Mouse (Mus musculus) megakaryocyte-erythroid progenitor cell, adult 5-6 weeks (primary cell): ENCODE data around the gene Tet1. TPM values are rescaled to one million over a fixed set of nuclear protein-coding genes. Genes with fewer than 3 reads are reported as not detected.
"Not testable (repeated sequence)": the region's sequence is repeated elsewhere in the genome, so short reads cannot be mapped to it uniquely, and the experiment has no call there.

Source experiments
- ATAC-seq: replicated peaks from 2 replicates; pipeline ENCODE4 v1.8.0; 2016; ENCODE audit warnings: mild to moderate bottlenecking, inconsistent platforms; ENCODE audit not compliant: severe bottlenecking, poor library complexity, low FRiP score, low TSS enrichment
- total RNA-seq, 2 experiments: library from RNA; stranded (forward) in 1 of 2; stranded (reverse) in 1 of 2; fragments of 200-1000, 215-1000 nt in 1 of 2; fragments of >200 nt in 1 of 2; fragmentation: Nextera tagmentation in 1 of 2; gene quantifications; 2 replicates each; pipeline ENCODE4 v1.2.3; 2014 to 2017

The Tet1 gene
- total RNA-seq, 2 experiments from 2014 or later = 5.0 to 15.2 TPM

- ATAC-seq = peak; percentile 99
Measured at GRCm38 (mm10) chr10:62792177-62793090, 116.4 kb downstream of the Tet1 start, which contains the start of gene Ccar1. Gene Ccar1, minus strand, starts transcription at chr10:62792286.

DNA sequence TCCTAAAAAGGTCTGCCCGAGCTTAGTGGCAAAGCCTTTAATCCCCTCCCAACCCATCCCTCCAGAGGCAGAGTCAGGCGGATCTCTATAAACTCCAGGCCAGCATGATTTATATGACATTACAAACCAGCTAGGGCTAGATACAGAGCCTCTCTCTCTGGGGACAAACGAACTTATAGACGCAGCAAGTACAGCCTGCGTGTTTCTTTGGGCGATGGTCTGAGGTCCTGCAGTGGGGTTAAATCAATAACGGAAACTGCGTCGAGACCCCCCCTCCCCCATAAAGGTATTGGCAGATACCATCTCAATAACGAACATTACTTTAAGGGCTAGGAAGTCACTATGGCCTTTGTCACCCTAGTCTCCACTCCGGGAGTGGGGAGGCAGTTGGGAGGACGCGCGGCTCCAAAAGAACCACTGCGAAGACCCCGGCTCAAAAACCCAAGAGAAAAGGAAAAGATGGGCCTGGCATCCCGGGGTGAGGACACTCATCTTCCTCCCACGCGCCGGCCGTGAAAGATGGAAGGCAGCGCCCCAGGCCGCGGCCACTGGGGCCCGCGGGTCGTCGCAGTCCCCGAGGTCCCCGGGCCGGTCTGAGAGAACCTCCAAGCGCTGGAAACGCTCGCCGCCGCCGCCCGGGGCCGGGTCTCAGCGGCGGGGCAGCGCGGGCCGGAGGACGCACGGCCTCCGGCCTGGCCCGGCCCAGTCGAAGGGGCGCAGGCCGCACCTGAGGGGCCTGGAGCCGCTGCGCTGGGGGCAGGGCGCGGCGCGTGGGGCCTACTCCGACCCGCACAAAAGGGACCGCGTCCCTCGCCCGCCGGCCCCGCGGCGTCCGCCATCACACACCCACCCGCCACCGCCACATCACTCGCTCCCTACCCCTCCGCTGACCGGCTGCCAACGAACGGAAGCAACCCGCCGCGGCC, 117.3 kb downstream of the Tet1 start:
- no peak for ATAC-seq

DNA sequence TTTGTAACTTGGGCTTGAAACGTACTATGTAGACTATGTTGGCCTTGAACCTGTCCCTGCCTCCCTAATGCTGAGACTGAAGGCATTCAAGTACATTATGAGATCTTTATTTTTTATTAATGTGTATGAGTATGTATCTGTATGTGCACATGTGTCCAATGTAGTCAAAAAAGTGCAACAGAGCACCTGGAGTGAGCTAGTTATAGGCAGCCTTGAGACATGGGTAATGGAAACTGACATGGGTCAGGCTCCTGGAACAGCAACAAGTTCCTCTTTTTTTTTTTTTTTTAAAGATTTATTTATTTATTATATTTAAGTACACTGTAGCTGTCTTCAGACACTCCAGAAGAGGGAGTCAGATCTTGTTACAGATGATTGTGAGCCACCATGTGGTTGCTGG, 127.0 kb downstream of the Tet1 start:
- not testable (repeated sequence) for ATAC-seq

Other genes starting within 250 kb of the Tet1 start
- not detected in 2 replicates for gene Stox1, start 182.9 kb downstream of the Tet1 start, total RNA-seq (2014; fragmentation: Nextera tagmentation)
- not detected in 2 replicates for gene Stox1, start 182.9 kb downstream of the Tet1 start, total RNA-seq (2017)
- gene Ccar1, start 116.7 kb downstream of the Tet1 start, total RNA-seq (2014; fragmentation: Nextera tagmentation) = 139 and 161 TPM in 2 replicates
- 144 and 200 TPM in 2 replicates for gene Ccar1, start 116.7 kb downstream of the Tet1 start, total RNA-seq (2017)
- gene Slc25a16, start 11.6 kb upstream of the Tet1 start, total RNA-seq (2014; fragmentation: Nextera tagmentation) = 15.4 and 20.4 TPM in 2 replicates
- 22.1 and 25.7 TPM in 2 replicates for gene Slc25a16, start 11.6 kb upstream of the Tet1 start, total RNA-seq (2017)
- 61.7 and 63.1 TPM in 2 replicates for gene Dna2, start 38.0 kb upstream of the Tet1 start, total RNA-seq (2014; fragmentation: Nextera tagmentation)
- 41.9 and 42.8 TPM in 2 replicates for gene Dna2, start 38.0 kb upstream of the Tet1 start, total RNA-seq (2017)
- gene Rufy2, start 71.2 kb upstream of the Tet1 start, total RNA-seq (2014; fragmentation: Nextera tagmentation) = 4.3 and 15.9 TPM in 2 replicates
- 1.8 and 3.1 TPM in 2 replicates for gene Rufy2, start 71.2 kb upstream of the Tet1 start, total RNA-seq (2017)
- 85.2 and 100 TPM in 2 replicates for gene Hnrnph3, start 115.2 kb upstream of the Tet1 start, total RNA-seq (2014; fragmentation: Nextera tagmentation)
- gene Hnrnph3, start 115.2 kb upstream of the Tet1 start, total RNA-seq (2017) = 49.2 and 56.4 TPM in 2 replicates
- gene Pbld2, start 115.3 kb upstream of the Tet1 start, total RNA-seq (2014; fragmentation: Nextera tagmentation) = 0.42 and 0.92 TPM in 2 replicates
- 0.08 and 0.52 TPM in 2 replicates for gene Pbld2, start 115.3 kb upstream of the Tet1 start, total RNA-seq (2017)
- 0.28 TPM in 1 of 2 replicates, not detected in the other for gene Pbld1, start 151.2 kb upstream of the Tet1 start, total RNA-seq (2014; fragmentation: Nextera tagmentation)
- gene Pbld1, start 151.2 kb upstream of the Tet1 start, total RNA-seq (2017) = 0.61 TPM in 1 of 2 replicates, not detected in the other
- not detected in 2 replicates for gene Atoh7, start 190.7 kb upstream of the Tet1 start, total RNA-seq (2014; fragmentation: Nextera tagmentation)
- gene Atoh7, start 190.7 kb upstream of the Tet1 start, total RNA-seq (2017) = not detected in 2 replicates